Mouse (Mus musculus): ENCODE results near the gene Ryr3.

Ryr3 gene

GRCm38 (mm10) chr2:112799995-112800353 is 416.9 kb downstream of the Ryr3 start:
- DNase-seq (ENCODE audit: low read depth, low spot score) = peak; percentile 50

DNA sequence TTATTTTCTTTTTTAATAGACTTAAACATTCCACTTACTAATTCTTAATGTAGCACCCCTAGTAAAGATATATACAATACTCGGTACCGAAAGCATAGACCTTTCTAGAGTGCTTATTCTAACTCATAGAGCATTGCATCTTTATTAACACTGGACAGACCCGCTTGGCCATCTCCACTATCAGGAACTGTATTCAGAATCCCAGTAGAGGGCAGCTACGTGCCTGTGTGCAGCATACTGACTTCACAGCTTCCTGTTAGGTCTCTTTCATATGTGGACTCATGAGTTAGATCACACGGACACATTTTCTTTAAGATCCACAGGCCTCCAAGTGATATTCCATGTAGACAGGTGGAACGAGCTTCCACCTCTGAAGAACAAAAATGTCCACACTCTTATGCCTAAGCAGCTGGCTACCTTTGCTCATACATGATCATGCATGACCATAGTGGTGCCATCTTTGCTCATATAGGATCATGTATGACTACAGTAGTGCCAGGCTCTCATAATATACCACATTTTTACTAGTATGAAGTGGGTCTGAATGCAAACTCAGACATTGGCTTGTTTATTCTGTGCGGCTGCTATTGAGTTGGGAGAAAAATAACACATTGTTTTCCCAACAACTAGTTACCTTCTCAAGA is 417.4 kb downstream of the Ryr3 start:
- DNase-seq (ENCODE audit: low read depth, low spot score) = no peak

DNA sequence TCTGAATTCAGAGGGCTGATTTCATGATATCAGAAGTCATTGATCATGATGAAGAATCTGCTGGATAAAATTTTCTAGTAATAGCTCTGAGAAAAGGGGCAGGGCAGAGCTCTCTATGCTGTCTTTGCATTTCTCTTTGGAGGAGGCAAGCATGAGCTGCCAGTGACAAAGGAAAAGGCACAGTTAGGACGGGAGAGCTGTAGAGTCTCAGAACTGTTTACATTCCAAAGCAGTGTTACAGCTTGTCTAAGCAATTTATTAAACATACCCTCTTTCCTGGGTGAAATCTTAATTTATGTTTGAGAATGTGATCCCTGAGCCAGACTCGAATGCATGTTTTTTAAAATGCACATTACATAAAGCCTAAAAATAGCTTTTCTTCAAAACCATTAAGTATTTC is 435.3 kb downstream of the Ryr3 start:
- no peak for DNase-seq (ENCODE audit: low read depth, low spot score)

- DNase-seq (ENCODE audit: low read depth, low spot score) = peak; percentile 79
Observed at GRCm38 (mm10) chr2:112774762-112775161, 442.1 kb downstream of the Ryr3 start.

- peak; percentile 12 for DNase-seq (ENCODE audit: low read depth, low spot score)
Observed at GRCm38 (mm10) chr2:112767665-112768064, 449.2 kb downstream of the Ryr3 start.

DNA sequence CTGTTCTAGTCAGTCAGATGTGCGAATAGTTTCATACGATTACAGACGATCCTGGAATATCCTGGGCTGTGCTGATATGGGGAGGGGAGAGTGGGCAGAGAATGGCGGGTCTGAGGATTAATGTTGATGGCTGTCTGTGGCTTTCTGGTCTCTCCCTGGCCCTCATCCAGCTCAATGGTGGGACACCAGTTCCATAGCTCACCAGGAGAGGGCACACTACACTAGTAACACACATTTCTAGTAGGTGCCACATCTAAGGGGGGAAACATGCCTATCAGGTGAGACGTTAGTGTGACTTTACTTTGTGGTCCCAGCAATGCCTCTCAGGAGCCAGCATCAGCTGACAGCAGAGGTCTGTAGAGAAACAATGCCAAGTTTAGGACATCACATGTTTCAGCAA is 451.9 kb downstream of the Ryr3 start:
- DNase-seq (ENCODE audit: low read depth, low spot score) = peak; percentile 69

DNA sequence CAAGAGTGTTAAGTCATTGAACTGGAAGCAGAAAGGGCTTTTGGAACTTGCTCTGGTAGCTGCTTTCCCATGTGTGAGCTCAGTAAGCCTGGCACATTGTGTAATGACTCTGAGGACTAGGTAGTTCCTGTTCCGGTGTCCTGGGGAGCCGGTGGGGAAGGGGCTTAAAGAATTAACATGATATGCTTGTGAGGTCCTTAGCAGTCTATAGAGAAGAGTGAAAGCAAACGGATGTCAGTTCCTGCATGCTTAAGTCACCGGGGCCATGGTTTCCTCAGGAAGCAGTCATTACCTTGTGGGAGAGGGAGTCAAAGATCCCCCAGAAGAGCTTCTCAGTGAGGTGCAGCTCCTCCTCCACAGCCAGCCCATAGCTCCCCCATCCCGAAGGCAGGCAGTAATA is 452.6 kb downstream of the Ryr3 start:
- no peak for DNase-seq (ENCODE audit: low read depth, low spot score)

DNA sequence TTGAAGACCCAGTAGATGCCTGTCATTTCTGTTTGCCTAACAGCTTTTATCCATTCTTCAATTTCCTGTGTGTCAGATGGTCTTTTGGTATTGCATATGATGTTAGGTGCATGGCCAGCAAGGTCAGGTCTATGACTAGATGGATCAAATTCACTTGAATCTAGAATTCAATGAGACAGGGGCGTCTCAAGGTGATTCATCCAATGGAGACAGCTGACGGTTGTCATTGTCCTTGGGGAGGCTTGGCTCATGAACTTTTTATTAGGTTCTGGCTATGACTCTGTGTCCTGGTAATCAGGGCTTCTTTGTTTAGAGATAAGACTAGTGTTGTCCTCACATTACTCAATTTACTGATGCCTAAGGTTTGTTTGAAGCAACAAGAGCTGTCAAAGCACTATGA is 454.9 kb downstream of the Ryr3 start:
- no peak for DNase-seq (ENCODE audit: low read depth, low spot score)

DNA sequence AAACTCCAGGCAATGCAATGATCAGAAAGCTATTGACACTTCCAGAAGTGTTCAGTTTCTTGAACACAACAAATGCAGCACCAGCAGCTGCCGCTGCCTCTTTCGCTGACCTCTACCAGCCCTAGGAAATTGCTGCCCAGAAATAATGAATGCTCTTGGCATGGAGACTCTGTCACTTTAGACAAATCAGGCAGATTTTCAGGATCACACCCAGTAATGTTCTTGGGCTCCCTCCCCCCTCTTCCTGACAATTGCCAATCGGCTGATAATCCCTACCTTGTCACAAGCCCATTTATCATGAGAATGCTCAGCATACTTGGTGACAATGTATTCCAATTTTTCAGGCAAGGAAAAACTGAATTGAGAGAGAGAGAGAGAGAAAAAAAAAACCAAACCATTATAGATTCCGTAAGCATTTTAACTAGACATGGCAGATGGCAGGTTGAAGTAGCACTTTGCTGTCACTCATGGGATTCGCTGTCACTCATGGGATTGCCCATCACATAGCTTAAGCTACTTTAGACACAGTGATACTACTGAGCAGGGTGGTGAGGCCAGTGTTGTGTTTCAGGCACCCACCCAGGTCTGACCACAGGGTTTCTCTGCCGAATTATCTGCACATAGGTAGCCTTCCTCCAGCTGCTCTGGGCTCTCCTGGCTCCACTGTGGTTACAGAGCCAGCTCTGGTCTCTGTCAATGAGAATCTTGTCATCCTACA is 455.5 kb downstream of the Ryr3 start:
- no peak for DNase-seq (ENCODE audit: low read depth, low spot score)

DNA sequence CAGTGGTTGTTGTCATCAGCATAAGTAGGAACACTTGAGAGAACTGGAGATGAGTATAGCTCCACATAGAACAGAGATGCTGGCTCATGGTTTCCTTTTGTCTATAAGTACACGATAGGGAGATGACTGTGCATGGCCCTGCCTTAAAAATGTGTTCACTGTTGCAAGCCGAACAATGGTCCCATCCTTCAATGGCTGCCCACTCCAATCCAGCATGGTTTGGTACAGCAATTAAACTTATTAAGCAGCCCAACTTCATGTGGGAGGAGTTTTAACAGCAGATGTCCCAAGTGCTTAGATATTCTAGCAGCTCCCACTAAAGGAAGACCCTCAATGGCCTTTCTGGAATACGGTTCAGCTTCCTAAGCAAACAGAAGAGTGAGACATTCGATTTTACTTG is 456.2 kb downstream of the Ryr3 start:
- no peak for DNase-seq (ENCODE audit: low read depth, low spot score)

DNA sequence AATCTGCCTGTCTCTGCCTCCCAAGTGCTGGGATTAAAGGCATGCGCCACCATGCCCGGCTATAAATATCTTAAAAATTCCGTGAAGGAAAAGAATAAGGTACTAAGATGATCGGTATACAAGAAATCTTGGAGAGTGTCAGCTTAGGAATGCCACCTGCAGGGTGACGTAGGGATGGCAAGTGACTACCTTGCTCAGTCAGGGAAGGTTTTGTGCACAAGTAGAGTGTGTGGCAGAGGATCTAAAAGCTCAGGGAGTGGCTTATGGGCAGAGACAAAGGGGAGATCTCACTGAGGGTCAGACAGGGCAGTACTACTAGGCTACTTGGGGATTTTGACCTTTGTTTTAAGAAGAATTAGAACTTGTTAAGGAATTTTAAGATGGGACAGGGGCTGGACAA is 457.2 kb downstream of the Ryr3 start:
- DNase-seq (ENCODE audit: low read depth, low spot score) = peak; percentile 49

GRCm38 (mm10) chr2:112758732-112759131 is 458.2 kb downstream of the Ryr3 start:
- no peak for DNase-seq (ENCODE audit: low read depth, low spot score)

DNA sequence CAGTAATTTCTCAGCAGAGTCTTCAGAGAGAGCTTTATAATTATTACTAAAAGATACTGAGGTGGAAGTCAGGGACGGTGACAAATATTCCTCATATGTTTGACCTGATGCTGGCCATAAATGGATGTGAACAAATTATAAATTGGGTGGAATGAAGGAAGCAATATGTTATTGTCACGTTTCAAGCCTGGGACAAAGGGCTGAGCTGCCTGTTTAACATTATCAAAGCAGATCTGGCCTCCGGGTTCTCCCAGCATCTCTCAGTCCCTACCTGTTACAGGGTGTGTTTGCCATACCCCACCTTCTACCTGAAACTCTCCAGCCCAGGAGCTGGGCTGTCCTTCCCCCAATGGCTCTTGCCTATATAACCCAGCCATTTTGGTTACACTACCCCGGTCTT is 463.6 kb downstream of the Ryr3 start:
- DNase-seq (ENCODE audit: low read depth, low spot score) = no peak

DNA sequence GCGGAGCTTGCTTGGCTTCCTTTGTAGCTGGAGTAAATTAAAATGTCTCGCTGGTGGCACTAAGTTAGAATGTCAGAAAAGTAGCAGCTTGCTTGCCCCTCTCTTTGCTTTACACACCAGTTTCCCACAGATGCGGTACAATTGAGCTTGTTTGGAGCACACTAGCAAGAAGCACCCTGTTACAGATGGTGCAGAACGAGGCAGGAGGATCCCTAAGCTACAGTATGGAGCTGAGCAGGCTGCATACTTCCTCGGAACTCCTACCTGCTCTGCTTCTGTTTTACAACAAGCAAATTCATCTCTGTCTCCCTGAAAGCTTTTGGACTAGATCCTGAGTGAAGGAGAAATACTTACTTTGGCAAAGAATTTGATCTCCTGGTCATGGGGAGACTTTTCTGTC is 465.5 kb downstream of the Ryr3 start:
- no peak for DNase-seq (ENCODE audit: low read depth, low spot score)

DNA sequence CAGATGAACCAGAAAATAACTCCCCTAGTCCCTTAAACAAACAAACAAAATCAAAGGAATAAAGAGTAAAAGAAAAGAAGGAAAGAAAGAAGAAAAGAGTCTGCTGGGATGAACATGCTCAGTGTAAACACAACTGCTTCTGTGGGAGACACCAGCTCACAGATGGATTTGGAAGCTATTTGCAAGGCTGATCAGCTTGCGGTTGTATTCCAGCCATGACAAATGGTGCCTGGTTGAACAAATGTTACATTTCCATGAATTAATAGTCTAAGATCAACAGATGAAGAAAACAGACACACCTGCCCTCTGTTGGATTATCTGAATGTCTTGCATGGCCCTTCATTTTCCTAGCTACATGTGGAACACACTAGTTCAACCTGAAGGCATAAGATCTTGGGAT is 468.4 kb downstream of the Ryr3 start:
- no peak for DNase-seq (ENCODE audit: low read depth, low spot score)

DNA sequence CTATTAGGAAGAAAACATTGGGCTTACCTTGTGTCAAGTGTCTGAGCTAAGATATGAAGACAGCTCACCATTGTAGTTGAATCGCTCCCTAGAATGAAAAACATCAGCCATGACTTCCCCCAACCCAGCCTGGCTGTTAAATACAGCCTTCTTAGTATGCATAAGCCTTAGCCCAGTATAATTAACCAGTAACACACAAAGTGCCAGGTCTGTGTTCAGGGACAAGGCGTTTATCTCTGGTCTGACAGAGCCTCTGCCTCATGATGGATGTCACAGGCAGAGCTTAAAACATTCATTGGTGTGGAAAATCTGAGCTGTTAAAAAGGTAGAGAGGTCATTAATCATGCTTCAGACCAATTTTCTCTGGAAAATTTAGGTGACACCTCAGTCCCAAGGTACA is 484.0 kb downstream of the Ryr3 start:
- no peak for DNase-seq (ENCODE audit: low read depth, low spot score)

DNA sequence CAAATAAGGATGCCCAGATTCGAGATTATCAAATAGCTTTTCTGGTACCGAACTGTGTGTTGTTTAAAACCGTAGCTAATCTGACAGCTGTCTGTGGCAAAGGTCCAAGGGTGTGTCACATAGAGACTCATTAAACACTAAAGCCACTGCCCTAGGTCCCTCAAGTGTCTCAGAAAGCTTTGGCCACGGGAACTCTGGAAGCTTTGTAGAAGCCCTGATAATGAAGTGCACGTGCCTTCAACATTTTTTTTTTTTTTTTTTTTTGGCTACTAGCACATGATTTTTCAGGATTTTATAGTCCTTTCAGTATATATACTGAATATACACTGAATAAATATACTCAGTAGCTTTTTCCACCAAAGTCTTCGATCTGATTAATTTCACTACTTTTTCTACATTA is 489.1 kb downstream of the Ryr3 start:
- DNase-seq (ENCODE audit: low read depth, low spot score) = no peak

- no peak for DNase-seq (ENCODE audit: low read depth, low spot score)
Observed at GRCm38 (mm10) chr2:112721217-112721616, 495.7 kb downstream of the Ryr3 start.

- no peak for DNase-seq (ENCODE audit: low read depth, low spot score)
Observed at GRCm38 (mm10) chr2:112720715-112721114, 496.2 kb downstream of the Ryr3 start.

DNA sequence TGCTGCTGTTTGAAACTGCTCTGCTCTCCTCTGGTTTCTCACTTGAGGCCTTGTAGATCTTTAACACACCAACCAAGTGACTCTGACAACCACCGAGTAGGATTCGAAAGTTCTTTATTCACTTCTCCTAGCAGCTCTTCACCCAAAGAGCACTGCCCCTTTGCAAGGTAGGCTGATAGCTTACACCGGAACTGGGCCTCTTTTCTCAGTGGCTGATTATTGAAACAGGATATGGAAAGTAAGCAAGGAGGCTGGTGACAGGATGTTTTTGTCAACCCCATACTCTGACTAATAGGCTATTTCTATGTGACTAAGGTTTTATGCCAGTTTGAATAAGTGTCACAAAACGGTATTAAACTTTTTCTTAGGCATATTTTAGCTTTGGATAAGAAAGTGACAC is 502.2 kb downstream of the Ryr3 start:
- no peak for DNase-seq (ENCODE audit: low read depth, low spot score)

DNA sequence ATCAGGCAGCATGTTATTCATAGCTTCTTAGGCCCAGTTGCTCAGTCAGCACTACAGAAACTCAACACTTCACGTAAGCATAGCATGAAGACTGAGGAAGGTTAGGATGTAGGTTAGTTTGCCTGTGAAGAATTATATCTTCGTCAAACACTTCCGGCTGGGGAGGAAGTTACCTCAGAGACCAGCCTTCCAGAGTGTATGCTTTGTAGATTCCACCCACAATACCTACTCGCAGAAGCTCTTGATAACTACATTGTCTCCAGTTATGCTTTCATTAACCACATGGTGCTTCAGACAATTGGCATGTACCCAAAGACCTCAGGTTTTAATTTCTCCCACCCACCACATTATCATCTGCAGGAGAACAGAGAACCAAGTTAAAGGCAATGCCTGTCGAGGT is 535.1 kb downstream of the Ryr3 start:
- DNase-seq (ENCODE audit: low read depth, low spot score) = no peak

- no peak for DNase-seq (ENCODE audit: low read depth, low spot score)
Observed at GRCm38 (mm10) chr2:112677246-112677645, 539.6 kb downstream of the Ryr3 start.

- peak; percentile 95 for DNase-seq (ENCODE audit: low read depth, low spot score)
Observed at GRCm38 (mm10) chr2:112676721-112677120, 540.2 kb downstream of the Ryr3 start.

GRCm38 (mm10) chr2:112676175-112676574 is 540.7 kb downstream of the Ryr3 start:
- DNase-seq (ENCODE audit: low read depth, low spot score) = peak; percentile 15

All from ES-CJ7 (cell line).